Mouse (Mus musculus) right cerebral cortex, postnatal 4 days (tissue): ENCODE results near the gene P4hb.
A peak's percentile ranks its signal among the peaks of the same experiment; 100 is the strongest.

ENCODE experiments used
- DNase-seq: peaks from one replicate; pipeline ENCODE4 v3.0.0-alpha.2; 2022

The P4hb gene

GRCm38 (mm10) chr11:120572752-120573584, at the start of gene P4hb:
Gene P4hb (minus strand): TSS chr11:120573253.
- DNase-seq, result peak; percentile 98

- DNase-seq, result no peak
These were observed 49.8 kb upstream of the P4hb start for GRCm38 (mm10) chr11:120622805-120623204.

GRCm38 (mm10) chr11:120620195-120620594, 47.1 kb upstream of the P4hb start:
- DNase-seq, result no peak

GRCm38 (mm10) chr11:120618619-120619535, 45.8 kb upstream of the P4hb start:
- no peak for DNase-seq

GRCm38 (mm10) chr11:120617519-120618112, 44.6 kb upstream of the P4hb start, which contains the start of gene Pcyt2:
Gene Pcyt2 (minus strand): TSS chr11:120617936.
- DNase-seq, result peak; percentile 88

GRCm38 (mm10) chr11:120616617-120617294, 43.7 kb upstream of the P4hb start:
- no peak for DNase-seq

GRCm38 (mm10) chr11:120615606-120616203, 42.7 kb upstream of the P4hb start:
- DNase-seq, result no peak

- DNase-seq, result no peak
These were observed 42.1 kb upstream of the P4hb start for GRCm38 (mm10) chr11:120615167-120615566.

GRCm38 (mm10) chr11:120613976-120614375, 40.9 kb upstream of the P4hb start:
- no peak for DNase-seq

GRCm38 (mm10) chr11:120613481-120613972, 40.5 kb upstream of the P4hb start:
- DNase-seq, result no peak

- peak; percentile 73 for DNase-seq
These were observed 39.7 kb upstream of the P4hb start for GRCm38 (mm10) chr11:120612763-120613162.

- DNase-seq, result no peak
These were observed 37.5 kb upstream of the P4hb start for GRCm38 (mm10) chr11:120610477-120611046.

- DNase-seq, result no peak
These were observed 36.2 kb upstream of the P4hb start for GRCm38 (mm10) chr11:120609250-120609649.

GRCm38 (mm10) chr11:120608241-120609034, 35.4 kb upstream of the P4hb start, which contains the start of gene Npb:
Gene Npb (plus strand): TSS chr11:120608477.
- DNase-seq, result no peak

- no peak for DNase-seq
These were observed 33.7 kb upstream of the P4hb start for GRCm38 (mm10) chr11:120606764-120607163.

GRCm38 (mm10) chr11:120605667-120606066, 32.6 kb upstream of the P4hb start:
- no peak for DNase-seq

GRCm38 (mm10) chr11:120603545-120603944, 30.5 kb upstream of the P4hb start:
- DNase-seq, result no peak

- DNase-seq, result no peak
These were observed 27.7 kb upstream of the P4hb start for GRCm38 (mm10) chr11:120600716-120601115.

GRCm38 (mm10) chr11:120598990-120599549, 26.0 kb upstream of the P4hb start:
- no peak for DNase-seq

- peak; percentile 90 for DNase-seq
These were observed 25.4 kb upstream of the P4hb start, which contains the start of the genes Alyref and Anapc11 for GRCm38 (mm10) chr11:120598283-120598989. Gene Alyref (minus strand): TSS chr11:120598365. Gene Anapc11 (plus strand): TSS chr11:120598421.
